Mouse (Mus musculus): ENCODE measurements around the gene Flnb.

The Flnb gene

DNA sequence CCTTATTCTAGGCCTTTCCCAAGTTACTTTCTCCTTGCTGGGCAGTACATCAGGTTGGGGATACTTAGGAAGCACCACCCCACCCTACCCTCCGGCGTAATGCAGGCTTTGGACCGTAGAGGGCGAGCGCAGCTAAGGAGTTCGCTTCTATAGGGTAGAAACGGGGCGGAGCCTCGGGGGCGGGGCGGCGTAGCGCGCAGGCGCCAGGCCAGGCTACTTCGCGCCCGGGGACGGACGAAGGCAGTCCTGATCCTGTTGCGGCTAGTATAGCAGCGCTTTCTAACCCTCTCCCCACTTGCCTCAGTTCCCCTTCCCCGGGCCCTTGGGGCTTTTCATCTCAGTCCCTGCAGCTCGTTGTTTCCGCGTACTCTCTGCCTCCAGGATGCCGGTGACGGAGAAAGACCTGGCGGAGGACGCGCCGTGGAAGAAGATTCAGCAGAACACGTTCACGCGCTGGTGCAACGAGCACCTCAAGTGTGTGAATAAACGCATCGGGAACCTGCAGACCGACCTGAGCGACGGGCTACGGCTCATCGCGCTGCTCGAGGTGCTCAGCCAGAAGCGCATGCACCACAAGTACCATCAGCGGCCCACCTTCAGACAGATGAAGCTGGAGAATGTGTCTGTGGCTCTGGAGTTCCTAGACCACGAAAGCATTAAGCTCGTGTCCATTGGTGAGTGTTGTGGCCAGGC is at the start of gene Flnb:
Gene Flnb (plus strand): TSS at position 188 of the 693 bp plus-strand sequence.
- DNase-seq = peak; percentile 99

DNA sequence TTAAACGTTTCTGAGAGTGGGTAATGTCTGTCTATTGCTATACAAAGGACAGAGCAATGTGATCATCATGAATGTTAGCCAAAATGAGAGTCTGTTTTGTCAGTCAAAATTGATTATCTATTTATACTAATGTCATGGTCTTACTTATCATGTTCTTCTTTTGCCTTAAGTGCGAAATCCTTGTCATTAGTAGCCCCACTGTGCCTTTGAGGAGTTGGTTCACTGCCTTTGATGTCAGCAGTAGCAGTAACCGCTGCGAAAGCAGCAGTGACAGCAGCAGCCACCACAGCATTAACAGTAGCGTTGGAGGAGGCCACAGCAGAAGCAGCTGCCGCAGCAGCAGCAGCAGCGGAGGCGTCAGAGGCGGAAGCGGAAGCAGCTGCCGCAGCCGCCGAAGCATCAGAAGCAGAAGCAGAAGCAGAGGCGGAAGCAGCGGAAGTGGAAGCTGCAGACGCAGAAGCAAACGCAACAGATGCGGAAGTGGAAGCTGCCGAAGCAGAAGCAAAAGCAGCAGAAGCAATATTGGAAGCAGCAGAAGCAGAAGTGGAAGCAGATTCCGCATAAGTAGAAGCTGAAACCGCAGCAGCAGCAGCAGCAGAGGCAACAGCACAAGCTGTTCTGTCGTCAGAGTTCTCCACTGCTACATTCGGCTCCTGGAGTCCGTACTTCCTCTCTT is 43.9 kb upstream of the Flnb start:
- peak; percentile 76 for DNase-seq

DNA sequence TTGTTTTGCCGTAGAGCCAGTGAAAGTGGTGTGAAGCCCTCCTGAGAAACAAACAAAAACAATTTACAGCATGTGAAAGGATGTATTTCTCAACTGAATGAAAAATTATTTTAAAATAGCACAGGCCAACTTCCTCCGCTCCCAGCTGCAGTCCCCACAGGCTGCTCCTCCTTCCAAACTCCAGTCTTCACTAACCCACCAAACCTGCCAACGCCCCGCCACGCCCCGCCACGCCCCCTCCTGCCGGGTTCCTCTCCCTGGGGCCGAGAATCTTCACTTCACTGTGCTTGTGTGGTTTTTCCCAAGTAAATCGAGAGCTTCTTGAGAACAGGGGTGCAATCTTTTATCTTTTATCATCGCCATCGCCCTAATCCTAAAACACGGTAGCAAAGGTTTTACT is 31.7 kb upstream of the Flnb start:
- DNase-seq = peak; percentile 32

DNA sequence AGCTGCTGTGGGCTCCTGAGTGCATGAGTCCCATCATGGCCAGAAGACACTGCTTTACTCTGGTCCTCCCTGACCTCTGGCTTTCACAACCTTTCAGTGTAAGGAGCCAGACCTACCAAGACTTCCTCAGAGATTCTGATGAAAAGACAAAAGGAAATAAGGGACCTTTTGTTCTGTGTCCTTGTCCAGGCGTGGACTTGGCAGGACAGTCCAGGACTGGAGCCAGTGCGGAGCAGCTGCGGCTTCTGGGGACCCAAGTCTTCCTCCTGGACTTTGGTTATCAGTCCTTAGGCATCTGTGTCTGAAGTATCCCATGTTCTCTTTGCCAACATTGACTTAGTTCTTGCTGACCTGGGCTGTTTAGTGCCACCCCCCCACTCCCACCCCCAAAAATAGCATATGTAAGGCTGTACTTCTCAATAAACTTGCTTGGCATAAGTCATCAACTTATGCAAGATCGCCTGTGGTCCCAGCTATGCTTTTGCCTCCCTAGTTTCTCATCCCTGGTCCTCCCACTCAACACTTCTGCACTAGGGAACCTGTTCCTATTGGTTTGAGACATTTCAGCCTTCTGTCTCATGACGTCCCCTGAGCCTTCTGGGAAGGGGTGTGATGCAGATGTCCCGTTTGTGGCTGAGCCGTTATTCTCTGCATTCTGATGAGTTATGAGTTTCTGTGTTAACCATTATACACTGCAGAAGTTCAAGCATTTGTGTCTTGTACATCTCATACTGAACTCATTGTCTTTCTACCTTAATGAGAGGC is 28.3 kb upstream of the Flnb start:
- no peak for DNase-seq

DNA sequence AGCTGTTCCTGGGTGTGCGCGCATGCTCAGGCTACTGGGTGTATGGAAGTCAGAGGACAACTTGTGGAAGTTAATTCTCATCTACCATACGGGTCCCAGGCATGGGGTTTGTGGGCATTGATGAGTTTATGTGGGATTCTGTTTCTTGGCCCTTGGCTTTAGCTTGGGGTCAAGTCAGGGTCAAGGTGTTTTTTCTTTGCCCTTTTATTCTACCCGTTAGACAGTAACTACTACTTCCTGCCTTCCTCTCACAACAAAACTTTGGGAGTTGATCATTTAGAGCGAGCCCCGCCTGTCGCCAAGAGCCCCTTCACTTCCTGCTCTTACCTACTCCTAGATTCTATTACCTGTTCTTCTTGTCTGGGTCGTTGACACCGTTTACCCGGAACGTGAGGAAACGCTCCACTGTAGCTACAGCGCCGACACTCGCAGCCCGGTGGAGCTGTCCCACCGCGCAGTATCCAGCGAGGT is 26.7 kb upstream of the Flnb start:
- no peak for DNase-seq

DNA sequence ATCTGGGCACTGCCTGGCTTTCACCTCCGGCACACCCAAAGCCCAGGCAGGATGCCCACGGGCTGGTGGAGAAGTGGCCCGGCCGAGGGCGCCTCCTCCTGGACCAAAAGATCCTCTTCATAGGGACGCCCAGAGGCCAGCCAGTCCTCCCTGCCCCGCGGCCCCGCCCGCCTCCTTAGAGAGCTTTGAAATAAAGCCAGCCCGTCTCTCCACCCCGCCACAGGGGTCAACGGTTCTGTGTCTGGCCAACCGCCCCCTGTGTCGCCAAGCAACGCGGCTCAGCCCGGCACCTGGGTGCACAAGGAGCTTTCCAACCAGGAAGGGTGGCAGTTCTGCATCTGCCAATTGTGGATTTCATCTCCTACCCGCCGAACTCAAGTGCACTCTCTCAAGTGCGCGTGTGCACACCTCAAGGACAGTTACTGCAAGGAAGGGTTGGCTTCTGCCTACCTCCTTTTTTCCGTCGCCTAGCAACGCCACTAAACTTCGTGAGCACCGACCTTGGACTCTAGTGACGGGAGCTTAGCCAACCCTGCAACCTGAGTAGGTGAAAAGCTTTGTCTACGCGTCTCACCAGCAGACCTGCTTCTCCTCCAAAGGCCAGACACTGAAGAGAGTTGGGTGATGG is 26.1 kb upstream of the Flnb start, which contains the start of gene Gm26661:
Gene Gm26661 (plus strand): TSS at position 56 of the 628 bp plus-strand sequence.
- DNase-seq = peak; percentile 61

DNA sequence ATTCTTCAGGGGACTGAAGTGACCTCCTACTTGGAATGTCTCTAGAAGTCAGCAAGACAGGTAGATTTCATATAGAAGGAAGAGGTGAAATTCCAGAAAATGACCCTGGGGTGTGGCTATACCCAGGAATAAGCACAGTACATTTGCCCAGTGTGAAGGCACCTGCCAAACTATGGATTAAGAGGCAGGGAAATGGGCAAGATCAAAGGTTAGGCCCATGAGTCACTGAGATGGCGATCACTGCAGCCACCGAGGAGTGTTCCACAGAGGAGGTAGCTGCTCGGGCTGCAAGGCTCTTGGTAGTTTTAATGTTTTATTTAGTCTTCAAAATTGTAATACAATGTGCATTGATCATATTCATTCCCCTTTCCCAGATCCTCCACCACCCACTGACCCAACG is 21.8 kb upstream of the Flnb start:
- DNase-seq = no peak

DNA sequence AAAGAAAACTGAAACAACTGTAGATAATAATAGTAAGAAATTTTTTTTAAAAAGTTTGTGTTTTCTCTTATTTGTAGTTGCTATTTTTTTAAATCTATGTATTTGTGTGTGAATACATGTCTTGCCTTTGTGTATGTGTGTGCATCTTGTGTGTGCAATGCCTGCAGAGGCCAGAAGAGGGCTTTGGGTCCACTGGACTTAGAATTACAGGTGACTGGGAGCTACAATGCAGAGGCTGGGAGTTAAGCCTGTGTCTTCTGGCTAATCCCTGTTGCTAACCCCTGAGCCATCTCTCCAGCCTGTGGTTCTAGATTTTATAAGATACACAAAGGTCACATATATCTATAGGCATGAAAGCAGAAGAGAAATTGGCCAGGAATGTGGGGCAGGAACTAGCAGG is 17.1 kb upstream of the Flnb start:
- DNase-seq = no peak

DNA sequence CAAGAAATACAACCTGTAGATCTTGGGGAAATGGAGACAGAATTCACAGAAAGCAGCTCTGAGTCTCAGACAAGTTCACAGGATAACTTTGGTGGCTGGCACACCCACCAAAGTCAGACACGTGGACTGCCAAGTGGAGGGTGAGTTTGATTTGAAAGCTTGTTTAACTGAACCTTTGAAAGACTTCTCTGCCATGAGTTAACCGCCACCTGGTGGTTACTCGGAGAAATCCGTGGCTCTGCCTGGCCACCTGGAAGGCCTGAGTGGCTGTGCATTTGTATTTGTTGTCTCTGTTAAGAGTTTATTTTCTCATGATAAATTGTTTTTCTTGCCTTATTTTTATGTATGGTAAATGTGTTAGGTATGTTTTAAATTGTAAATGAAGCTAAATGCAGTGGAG is 15.9 kb upstream of the Flnb start:
- DNase-seq = peak; percentile 69

DNA sequence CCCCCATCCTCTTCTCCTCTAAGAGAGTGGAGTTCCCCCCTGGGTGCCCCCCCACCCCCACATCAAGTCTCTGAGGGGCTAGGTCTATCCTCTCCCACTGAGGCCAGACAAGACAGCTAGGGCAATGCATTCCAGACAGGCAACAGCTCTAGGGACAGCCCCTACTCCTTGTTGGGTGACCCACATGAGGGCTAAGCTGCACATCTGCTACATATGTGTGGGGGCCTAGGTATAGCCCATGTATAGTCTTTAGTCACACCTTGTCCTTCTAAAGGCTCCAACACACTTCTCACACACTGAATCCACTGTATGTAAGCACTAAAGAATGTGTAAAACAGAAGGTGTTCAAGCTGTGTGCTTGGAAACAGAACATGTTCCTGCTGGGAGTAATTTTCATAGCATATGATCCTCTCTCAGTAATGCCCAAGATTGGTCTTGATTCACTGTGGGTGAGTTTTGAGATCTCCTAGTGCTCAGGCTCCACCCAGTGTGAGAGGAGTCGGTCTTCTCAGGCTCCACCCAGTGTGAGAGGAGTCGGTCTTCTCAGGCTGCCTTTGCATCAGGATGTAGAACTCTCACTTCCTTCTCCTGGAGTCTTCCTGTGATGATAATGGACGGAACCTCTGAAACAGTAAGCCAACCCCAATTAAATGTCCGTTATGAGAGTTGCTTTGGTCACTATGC is 13.7 kb upstream of the Flnb start:
- DNase-seq = no peak

DNA sequence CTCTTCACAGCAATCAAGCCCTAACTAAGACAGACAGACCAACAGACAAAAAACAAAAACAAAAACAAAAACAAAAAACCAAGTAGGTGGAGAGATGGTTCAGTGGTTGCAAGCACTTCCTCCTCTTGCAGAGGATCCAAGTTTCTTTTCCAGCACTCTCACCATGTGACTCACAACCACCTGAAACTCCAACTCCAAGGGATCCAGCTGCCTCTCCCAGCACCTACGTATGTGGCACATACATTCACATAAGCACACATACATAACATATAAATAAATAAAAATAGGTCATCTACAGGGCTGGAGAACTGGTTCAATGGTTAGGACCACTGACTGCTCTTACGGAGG is 13.2 kb upstream of the Flnb start:
- DNase-seq = no peak

DNA sequence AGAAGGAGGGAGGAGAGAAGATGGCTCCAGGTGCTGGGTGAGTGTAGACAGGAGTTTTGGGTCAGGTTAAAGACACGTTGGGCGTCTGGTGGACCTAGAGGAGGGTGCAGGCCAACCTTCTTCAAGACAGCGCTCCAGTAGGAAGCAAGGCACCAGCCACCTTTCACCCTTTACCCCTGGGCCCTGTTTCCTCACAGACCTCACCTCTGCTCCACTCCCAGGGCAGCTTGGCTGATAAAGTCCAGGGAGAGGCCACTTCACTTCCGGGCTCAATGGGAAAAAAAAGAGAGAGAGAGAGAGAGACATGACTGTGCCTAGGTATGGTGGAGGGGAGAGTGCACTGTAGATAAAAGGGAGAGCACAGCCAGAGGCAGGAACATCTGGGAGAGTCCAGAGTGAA is 10.0 kb upstream of the Flnb start:
- DNase-seq = no peak

DNA sequence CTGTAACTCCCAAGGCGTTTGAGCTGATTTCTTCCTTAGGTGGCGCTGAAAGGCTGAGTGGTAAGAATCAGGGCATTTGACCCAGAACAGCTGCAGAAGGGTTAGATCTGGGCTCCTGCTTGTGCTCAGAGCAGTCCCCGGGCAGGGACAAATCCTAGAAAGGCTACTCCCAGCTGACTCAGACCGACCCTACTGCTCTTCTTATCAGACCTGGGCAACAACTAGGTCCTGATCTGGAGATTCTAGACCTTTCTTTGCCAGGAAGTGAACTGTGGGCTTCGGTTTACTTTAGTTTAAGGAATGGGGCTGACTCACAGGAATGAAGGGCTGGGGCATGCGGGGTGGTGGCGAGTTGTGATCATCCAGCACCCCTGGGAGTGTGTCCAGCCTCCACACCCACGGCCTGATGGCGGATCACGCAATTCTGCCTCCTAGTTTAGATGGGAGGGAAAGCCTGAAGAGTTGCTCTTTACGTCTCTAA is 9.2 kb upstream of the Flnb start:
- DNase-seq = no peak

DNA sequence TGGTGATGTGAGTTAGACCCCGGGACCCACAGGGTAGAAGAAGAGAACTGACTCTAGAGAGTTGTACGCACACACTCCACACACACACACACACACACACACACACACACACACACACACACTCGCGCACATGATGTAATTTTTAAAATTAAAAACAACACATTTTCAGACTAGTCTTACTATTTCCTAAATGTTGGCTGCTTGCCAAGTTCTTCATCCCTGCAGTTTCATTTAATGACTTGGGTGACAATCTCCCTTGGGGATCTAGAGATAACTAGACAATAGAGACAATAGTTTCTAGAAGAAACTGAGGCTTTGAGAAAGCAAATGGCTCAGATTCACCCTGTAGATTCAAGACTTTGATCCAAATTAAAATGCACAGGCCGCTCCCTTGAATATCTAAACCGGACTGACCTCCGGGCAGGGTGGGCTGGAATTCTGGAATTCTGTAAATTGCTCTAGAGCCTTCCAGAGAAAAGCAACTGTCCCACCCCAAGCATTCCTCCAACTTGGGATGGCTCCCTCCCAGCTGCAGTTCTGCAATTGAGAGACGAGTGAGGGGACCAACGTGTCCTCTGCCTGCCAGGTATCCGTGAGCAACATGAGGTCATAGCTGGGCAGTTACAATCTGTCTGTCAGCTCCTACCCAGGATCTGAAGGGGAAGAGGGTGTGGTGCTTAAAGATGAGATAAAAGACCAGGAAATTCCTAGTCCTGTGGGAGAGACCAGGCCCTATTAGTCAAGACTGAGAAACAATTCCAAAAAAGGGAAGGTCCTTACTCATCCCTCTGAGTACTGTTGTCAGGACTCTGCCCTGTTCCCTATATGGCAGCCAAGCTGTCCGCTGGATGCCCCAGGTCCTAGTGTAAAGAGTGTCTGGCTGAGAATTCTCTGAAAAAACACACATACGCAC is 8.5 kb upstream of the Flnb start:
- no peak for DNase-seq

DNA sequence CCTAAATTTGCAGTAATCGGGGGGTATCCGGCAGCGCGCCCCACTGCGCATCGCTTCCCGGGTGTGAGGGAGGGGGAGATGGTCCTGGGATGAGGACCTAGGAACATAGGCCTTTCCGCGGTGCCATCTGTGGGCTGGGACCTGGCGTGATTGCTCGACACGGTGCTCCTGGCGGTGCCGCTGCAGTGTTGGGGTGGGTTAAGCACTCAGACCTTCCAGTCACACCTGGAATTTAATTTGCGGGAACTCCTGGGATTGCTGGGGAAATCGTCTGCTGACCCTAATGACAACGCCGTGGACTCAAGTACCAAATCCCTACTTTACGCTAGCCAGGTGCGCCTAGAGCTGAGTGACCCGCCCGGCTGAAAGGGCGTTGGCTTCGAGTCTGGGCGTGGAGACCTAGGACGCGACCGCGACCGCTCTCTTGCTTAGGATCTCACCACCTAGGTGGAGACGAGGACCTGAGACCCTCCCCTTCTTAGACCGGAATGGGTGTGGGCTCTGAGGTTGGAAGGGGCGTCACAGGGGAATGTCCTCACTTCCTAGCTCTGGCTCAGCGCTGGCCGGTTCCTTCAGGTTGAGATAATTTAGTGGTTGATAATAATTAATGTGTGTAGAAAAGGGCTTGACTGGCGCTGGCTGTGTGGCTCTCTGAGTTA is 835 bp downstream of the Flnb start:
- peak; percentile 48 for DNase-seq

DNA sequence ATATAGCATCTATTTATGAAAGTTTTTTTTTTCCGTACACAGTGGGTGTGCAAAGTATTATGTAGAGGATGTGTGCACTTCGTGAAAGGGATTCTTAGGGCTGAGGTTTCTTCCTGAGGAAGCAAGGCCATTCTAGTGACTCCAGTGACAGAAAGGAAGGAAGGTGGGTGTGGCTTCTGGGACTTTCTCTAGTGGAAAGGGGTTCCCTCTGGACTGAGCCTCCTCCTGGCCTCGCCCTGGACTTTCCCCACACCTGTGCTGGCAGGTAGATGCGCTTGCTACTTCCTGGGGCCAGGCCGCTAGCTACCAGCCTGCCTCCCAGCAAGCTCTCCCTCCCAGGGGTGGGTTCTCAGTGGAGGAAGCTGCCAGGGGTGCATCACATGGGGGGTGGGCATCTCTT is 1.7 kb downstream of the Flnb start:
- peak; percentile 18 for DNase-seq

DNA sequence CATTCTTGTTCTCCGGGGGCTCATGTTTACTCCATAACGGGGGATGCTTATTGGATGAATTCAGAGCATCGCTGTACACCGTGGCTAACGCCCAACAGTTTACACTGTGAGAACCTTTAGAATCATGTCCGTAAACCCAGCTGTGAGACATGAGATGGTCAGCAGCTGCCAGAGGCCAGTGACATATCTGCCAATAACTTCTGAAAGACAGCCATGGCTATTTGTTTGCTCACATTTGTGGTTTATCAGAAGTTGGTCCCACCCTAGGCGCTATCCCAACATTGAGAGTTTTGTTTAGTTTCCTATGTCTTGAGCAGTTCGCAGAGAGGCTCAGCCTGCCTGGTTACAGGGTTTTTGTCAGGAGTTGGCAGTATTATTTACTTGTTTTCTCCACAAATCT is 3.6 kb downstream of the Flnb start:
- no peak for DNase-seq

DNA sequence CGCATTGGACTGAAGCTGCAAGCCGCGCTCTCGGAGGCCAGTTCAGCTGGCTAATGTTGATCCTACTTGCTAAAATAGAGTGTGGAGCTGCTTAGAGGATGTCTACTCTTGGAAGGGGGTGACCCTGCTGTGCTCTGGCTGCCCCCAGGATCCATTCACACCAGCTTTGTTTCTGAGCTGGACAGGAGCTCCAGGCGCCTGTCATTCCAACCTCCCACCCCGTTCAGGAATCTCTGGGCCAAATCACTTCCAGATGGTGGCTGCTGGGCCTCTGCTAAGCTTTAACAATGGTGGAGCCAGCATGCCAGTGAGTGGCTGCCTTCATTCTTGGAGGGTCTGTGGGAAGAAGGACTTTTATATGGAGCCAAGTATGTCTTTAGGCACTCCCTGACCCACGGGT is 4.9 kb downstream of the Flnb start:
- DNase-seq = no peak

DNA sequence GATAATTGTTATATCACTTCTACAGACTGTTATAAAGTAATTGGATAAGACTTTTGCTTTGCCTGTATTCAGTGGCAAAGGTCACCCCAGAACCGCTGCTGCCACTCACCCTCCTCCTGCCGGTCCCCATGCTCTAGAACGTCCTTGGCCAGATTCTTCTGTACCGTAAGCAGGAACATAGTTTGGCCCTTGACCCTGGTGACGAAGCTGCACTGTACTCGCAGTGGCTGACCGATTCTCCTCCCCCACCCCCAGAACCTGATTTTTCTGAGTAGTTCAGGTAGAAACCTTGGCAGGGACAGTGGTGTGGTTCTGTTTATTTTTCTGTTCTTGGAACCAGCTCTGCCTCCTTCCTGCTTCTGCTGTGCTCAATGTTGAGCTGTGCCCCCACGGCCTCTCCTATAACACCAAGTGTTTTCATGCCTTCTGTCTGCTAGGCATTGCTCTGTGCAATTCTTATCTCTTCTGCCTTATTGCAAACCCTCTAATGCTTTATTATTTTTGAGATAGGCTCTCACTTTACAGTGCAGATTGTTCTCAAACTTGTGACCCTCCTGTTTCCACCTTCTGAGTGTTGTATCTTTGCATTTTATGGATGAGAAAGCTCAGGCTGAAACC is 7.0 kb downstream of the Flnb start:
- no peak for DNase-seq

DNA sequence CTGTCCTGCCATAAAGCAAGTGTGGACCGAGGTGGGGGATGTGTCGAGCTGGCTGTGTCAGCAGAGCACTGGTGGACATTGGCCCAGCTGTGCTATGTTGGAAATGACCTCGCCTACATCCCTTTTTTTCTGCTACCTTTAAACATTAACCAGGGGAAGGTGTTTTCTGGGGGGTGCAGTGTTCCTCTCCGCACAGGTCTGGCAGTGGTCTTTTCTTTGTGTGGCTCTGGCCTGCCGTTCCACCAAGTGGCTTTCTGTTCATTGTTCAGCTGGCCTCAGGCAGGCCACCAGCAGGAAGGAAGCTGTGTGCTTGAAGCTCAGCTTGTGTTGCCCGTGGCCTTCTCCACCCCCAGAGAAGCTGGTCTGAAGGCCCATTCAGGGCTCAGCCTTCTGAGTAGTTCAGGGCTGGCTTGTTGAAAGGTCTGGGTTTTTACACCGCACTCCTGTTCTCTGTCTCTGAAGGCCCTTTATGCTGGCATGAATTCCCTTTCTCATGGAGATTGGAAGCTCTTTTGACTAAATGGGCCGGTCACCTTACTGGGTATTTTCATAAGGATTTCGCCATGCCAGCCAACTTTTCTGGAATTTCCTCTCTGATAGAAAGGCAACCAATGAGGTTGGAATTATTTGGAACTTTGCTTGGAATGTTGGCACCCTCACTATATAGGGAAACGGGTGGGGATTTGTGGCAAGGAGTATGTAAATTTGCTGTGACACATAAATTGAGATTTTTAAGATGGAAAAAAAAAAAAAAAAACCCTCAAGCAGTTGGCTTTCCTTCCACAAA is 8.6 kb downstream of the Flnb start:
- DNase-seq = no peak
